Mouse (Mus musculus): ENCODE measurements around the gene Nup107. TPM values are rescaled to one million over a fixed set of nuclear protein-coding genes. Genes with fewer than 3 reads are reported as not detected.
"Not testable (repeated sequence)": the region's sequence is repeated elsewhere in the genome, so short reads cannot be mapped to it uniquely, and the experiment has no call there.

Nup107 gene
- polyA plus RNA-seq, 1 experiment from 2014 or later, result 73.3 TPM

DNA sequence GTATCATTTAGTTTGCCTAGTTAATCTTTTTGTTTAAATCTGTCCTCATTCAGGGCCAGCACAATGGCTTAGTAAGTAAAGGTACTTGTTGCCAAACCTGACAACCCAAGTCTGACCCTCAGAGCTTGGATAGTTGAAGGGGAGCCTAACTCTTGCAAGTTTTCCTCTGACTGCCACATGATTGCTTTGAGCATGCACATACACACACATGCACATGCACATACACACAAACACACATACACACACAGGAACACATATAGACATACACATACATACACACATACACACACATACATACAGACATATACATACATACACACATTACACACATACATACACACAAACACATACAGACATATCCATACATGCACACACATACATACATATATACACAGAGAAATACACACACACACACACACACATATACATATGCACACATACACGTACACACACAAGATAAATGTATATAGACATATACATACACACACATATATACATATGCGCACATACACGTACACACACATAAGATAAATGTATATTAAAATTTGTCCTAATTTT lies 67.6 kb downstream of the Nup107 start:
- Histone ChIP-seq H3K9ac (replicated peaks) (no peak overlapping the region), H3K4me3 (no peak overlapping the region), H3K4me2 (replicated peaks) (no peak overlapping the region), H3K4me1 (no peaks in the 10 kb centered on the region), H3K27me3 (no peaks in the 10 kb centered on the region), H3K27ac (replicated peaks) (no peak overlapping the region), H3K36me3 (no peaks in the 10 kb centered on the region), H3K9me3 (no peaks in the 10 kb centered on the region)
- 90% methylated on average over 3 of the region's 3 CpGs for WGBS
- ATAC-seq (ENCODE audit: low FRiP score, low read depth), result no peak

DNA sequence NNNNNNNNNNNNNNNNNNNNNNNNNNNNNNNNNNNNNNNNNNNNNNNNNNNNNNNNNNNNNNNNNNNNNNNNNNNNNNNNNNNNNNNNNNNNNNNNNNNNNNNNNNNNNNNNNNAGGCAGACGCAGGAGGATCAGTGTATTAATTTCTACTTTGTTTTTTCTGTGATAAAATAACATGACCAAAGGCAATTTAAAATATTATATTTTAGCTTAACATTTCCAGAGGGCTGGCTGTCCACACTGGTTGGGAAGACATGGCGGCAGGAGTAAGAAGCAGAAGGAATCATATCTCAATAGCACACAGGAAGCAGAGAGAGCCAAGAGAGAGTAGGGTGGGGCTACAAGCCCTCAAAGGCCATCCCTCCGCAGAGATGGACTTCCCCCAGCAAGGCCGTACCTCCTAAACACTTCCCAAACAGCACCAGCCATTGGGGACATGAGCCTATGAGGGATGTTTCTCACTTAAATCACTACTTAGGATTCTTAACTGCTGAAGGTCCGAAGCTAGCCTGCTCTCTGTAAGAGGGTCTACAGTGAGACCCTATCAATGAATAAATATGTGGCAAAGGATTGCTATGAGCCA lies 68.3 kb downstream of the Nup107 start:
- Histone ChIP-seq H3K36me3 (no peaks in the 10 kb centered on the region), H3K27ac (replicated peaks) (no peak overlapping the region), H3K9ac (replicated peaks) (no peak overlapping the region), H3K27me3 (no peaks in the 10 kb centered on the region), H3K4me1 (no peaks in the 10 kb centered on the region), H3K9me3 (no peaks in the 10 kb centered on the region), H3K4me2 (replicated peaks) (no peak overlapping the region), H3K4me3 (no peak overlapping the region)
- WGBS, result 76% methylated on average over 5 of the region's 5 CpGs
- no peak for ATAC-seq (ENCODE audit: low FRiP score, low read depth)

DNA sequence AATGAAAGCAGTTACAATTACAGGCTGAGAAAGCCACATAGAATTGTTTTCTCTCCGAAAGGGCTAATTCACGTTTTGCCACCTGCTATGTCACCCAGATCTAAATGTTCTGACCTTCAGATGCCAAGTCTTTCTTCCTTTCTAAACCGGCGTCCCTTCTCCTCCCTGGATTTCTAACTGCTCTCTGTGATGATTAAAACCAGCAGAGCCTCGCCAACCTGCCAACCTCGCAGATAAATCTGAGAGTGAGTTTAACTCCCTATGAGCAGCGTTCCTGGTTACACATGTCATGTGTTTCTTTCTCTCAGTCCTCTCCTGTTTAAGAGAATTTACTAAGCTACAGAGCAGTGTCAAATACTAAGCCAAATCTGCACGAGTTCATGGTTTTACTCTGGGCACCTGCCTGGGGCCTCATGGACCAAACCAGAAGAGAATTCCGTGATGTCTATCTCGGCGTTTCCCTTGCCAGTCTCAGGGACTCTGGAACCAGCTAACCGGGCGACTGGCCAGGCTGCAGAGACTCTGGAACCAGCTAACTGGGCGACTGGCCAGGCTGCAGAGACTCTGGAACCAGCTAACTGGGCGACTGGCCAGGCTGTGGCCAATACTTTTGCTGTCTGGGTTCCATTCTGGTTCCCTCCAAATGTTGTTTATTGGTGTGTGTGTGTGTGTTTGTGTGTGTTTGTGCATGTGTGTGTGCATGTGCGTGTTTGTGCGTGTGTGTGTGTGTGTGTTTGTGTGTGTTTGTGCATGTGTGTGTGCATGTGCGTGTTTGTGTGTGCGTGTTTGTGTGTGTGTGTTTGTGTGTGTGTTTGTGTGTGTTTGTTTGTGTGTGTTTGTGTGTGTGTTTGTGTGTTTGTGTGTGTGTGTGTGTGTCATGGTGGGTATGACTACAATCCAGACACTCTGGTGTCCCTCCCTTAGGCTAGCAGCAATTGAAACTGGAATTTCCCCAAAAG lies 74.1 kb downstream of the Nup107 start:
- no peak overlapping the region for H3K4me3 ChIP-seq
- H3K36me3 ChIP-seq, result no peaks in the 10 kb centered on the region
- H3K9me3 ChIP-seq, result no peaks in the 10 kb centered on the region
- no peak for ATAC-seq (ENCODE audit: low FRiP score, low read depth)
- no peak overlapping the region for H3K27ac ChIP-seq (replicated peaks)
- 0 out of 2 replicates have a peak, but pooled peaks cover 5% of the 10 kb centered on the region for H3K4me1 ChIP-seq
- 69% methylated on average over 19 of the region's 19 CpGs for WGBS
- H3K27me3 ChIP-seq, result no peaks in the 10 kb centered on the region
- no peak overlapping the region for H3K4me2 ChIP-seq (replicated peaks)
- H3K9ac ChIP-seq (replicated peaks), result 0 out of 2 replicates have a peak overlapping the region, but pooled peaks have one; percentile 20

DNA sequence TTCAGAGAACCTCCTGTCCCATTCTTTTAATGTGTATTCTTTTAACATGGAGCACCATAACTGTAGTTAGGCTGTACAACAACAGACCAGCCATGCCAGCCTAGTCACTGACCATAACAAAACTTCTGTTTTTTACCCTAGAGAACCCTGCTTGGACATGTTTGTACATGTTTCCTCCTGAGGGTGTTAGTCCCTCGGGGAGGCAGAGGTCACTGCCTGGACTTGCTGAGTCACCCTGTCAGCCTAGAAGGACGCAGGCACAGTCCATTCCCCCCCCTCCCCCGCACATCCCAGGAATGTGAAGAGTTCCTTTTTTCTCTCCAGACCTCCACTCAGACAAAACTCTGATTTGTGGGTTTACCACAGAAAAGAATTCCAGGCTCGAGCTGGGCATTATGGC lies 74.9 kb downstream of the Nup107 start:
- Histone ChIP-seq H3K9ac (replicated peaks) (no peak overlapping the region), H3K36me3 (no peaks in the 10 kb centered on the region), H3K27ac (replicated peaks) (no peak overlapping the region), H3K9me3 (no peaks in the 10 kb centered on the region), H3K4me3 (no peak overlapping the region), H3K4me2 (replicated peaks) (no peak overlapping the region), H3K27me3 (no peaks in the 10 kb centered on the region), H3K4me1 (0 out of 2 replicates have a peak, but pooled peaks cover 5% of the 10 kb centered on the region)
- 9% methylated on average over 4 of the region's 4 CpGs for WGBS
- no peak for ATAC-seq (ENCODE audit: low FRiP score, low read depth)

DNA sequence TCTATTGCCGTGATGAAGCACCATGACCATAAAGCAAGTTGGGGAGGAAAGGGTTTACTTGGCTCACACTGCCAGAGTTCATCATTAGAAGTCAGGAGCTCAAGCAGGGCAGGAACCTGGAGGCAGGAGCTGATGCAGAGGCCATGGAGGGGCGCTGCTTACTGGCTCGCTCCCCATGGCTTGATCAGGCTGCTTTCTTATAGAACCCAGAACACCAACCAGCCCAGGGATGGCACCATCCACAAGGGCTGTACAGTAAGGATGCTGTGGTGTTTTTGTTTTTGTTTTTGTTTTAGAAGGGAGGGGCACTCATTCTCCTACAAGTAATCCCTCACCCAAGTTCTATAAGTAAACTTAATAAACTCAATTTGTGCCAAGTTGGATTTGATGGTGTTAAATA lies 75.8 kb downstream of the Nup107 start:
- Histone ChIP-seq H3K27ac (replicated peaks) (no peak overlapping the region), H3K9me3 (no peaks in the 10 kb centered on the region), H3K27me3 (no peaks in the 10 kb centered on the region), H3K36me3 (no peaks in the 10 kb centered on the region), H3K4me3 (no peak overlapping the region), H3K9ac (replicated peaks) (no peak overlapping the region), H3K4me1 (0 out of 2 replicates have a peak, but pooled peaks cover 5% of the 10 kb centered on the region), H3K4me2 (replicated peaks) (no peak overlapping the region)
- 80% methylated on average over 3 of the region's 3 CpGs for WGBS
- no peak for ATAC-seq (ENCODE audit: low FRiP score, low read depth)

DNA sequence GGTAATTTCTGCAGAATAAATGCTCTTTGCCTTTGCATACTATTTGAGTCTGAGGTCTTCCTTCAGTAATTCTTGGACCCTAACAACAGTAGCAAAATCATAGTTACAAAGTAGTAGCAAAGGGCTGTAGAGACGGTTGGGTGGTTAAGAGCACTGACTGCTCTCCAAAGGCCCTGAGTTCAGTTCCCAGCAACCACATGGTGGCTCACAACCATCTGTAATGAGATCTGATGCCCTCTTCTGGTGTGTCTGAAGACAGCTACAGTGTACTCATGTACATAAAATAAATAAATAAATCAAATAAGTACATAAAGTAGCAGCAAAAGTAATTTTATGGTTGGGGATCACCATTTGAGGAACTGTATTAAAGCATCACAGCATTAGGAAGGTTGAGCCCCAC lies 76.9 kb downstream of the Nup107 start:
- H3K4me2 ChIP-seq (replicated peaks); H3K4me3 ChIP-seq; H3K9me3 ChIP-seq; ATAC-seq (ENCODE audit: low FRiP score, low read depth); H3K4me1 ChIP-seq; H3K9ac ChIP-seq (replicated peaks); H3K27me3 ChIP-seq; H3K36me3 ChIP-seq; H3K27ac ChIP-seq (replicated peaks): not testable (repeated sequence)
- 96% methylated on average over 1 of the region's 1 CpGs for WGBS

DNA sequence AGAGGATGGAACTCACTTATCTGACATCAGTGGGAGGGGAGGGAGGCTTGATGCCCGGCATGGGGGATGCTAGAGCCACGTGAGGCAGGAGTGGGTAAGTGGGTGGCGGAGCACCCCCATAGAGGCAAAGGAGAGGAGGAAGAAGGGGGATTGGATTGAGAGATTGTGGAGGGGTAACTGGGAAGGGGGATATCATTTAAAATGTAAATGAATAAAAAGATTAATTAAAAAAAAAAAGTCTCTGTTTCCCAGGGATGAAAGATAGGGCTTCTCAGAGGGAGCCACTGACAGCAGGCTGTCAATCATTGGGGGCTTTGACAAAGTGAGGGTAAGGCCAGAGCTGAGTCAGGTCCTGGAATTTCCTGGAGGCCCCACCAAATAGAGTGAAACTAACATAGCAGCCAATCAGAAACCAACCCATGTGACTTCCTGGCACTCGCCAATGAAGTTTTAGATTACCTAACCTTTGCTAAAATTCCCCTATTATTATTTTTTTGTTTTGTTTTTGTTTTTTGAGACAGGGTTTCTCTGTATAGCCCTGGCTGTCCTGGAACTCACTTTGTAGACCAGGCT lies 77.5 kb downstream of the Nup107 start:
- H3K36me3 ChIP-seq, result no peaks in the 10 kb centered on the region

DNA sequence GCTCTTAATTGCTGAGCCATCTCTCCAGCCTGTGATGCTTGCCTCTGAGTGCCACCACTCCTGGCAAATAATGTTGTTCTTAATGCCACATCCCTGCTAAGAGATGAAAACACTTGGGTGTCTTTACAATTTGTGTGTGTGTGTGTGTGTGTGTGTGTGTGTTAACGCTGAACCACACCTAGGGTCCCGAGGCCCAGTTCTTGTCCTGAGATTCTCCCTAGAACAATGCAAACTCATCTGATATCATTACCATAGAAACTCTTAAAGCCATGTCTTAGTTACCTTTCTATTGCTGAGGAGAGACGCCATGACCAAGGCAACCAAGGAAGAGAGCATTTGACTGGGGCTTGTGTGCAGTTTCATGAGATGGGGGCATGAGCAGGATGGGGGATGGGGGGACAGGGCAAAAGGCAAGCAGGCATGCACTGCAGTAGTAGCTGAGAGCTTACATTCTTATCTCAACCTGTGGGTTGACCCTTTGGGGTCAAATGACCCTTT lies 78.4 kb downstream of the Nup107 start:
- Histone ChIP-seq H3K27me3 (no peaks in the 10 kb centered on the region), H3K36me3 (no peaks in the 10 kb centered on the region), H3K4me3 (no peak overlapping the region), H3K4me1 (peaks cover 13% of the 10 kb centered on the region), H3K27ac (replicated peaks) (no peak overlapping the region), H3K4me2 (replicated peaks) (no peak overlapping the region), H3K9ac (replicated peaks) (no peak overlapping the region), H3K9me3 (no peaks in the 10 kb centered on the region)
- ATAC-seq (ENCODE audit: low FRiP score, low read depth), result no peak
- WGBS, result 85% methylated on average over 3 of the region's 3 CpGs

More for the DNA sequence above, 77.5 kb downstream of the Nup107 start:
- Histone ChIP-seq H3K4me2 (replicated peaks) (no peak overlapping the region), H3K4me3 (no peak overlapping the region), H3K27ac (replicated peaks) (no peak overlapping the region), H3K27me3 (no peaks in the 10 kb centered on the region), H3K9me3 (no peaks in the 10 kb centered on the region), H3K9ac (replicated peaks) (no peak overlapping the region), H3K4me1 (0 out of 2 replicates have a peak, but pooled peaks cover 8% of the 10 kb centered on the region)
- 74% methylated on average over 4 of the region's 4 CpGs for WGBS
- ATAC-seq (ENCODE audit: low FRiP score, low read depth), result no peak

DNA sequence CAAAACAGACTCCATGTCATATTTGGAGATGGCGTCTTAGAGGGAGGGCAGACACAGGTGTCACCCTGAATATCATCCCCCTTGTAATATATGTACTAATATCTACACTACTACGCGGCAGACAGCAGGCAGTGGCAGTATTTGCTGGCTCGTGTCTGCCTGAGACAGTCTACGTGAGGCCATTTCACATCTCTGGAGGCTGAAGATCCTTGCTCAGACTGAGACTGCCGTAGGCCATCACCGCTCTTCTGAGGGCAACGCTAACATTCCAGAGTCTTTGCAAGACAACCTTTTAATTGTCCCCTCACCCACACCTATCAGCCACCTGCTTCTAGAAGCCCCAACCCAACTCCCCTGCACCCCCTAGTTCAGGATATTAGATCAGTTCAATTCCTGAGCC lies 79.0 kb downstream of the Nup107 start:
- H3K9ac ChIP-seq (replicated peaks), result no peak overlapping the region
- H3K36me3 ChIP-seq, result no peaks in the 10 kb centered on the region
- H3K4me3 ChIP-seq, result no peak overlapping the region
- no peaks in the 10 kb centered on the region for H3K9me3 ChIP-seq
- peaks cover 18% of the 10 kb centered on the region for H3K4me1 ChIP-seq
- no peak overlapping the region for H3K27ac ChIP-seq (replicated peaks)
- no peak for ATAC-seq (ENCODE audit: low FRiP score, low read depth)
- no peaks in the 10 kb centered on the region for H3K27me3 ChIP-seq
- no peak overlapping the region for H3K4me2 ChIP-seq (replicated peaks)
- 91% methylated on average over 8 of the region's 8 CpGs for WGBS

DNA sequence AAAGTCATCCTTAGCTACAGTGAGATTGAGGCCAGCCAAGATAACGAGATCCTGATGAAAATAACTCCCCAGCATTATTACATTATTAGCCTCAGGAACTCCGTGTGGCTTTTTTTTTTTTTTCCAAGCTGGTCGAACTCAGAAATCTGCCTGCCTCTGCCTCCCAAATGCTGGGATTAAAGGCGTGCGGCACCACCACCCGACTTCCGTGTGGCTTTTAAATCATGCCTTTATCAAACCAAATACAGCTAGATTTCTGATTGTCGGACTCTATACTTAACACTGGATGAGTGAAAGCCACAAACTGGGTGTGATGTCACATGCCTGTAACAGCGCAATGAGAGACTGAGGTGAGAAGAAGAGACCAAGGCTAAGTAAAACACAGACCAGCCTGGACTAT lies 79.6 kb downstream of the Nup107 start:
- Histone ChIP-seq H3K36me3 (no peaks in the 10 kb centered on the region), H3K4me3 (no peak overlapping the region), H3K4me1 (peaks cover 17% of the 10 kb centered on the region), H3K27ac (replicated peaks) (no peak overlapping the region), H3K9ac (replicated peaks) (no peak overlapping the region), H3K27me3 (no peaks in the 10 kb centered on the region), H3K4me2 (replicated peaks) (no peak overlapping the region), H3K9me3 (no peaks in the 10 kb centered on the region)
- no peak for ATAC-seq (ENCODE audit: low FRiP score, low read depth)
- 93% methylated on average over 9 of the region's 9 CpGs for whole genome bisulfite sequencing

DNA sequence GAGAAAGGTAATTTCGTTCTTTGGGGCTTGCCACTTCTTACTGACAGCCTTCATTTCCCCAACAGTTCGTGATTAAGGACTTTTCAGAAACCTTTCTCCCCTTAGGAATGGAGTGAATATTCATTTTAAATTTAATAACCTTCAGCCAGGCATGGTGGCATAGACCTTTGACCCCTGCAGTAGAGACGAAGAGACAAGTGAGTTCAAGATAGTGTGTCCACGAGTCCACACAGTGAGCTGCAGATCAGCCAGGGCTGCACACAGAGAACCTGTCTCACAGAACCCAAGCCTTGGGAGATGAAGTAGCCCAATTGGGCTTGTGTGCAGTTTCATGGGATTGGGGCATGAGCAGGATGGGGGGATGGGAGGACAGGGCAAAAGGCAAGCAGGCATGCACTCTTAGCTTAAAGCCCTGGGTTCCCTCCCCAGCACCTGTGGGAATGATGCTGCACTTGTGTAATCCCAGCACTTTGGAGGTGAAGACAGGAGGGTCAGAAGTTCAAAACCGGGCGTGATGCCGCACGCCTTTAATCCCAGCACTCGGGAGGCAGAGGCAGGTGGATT lies 80.2 kb downstream of the Nup107 start:
- 87% methylated on average over 9 of the region's 9 CpGs for WGBS
- no peak overlapping the region for H3K27ac ChIP-seq (replicated peaks)
- peaks cover 6% of the 10 kb centered on the region for H3K36me3 ChIP-seq
- H3K4me1 ChIP-seq, result peaks cover 13% of the 10 kb centered on the region
- no peaks in the 10 kb centered on the region for H3K9me3 ChIP-seq
- H3K9ac ChIP-seq (replicated peaks), result no peak overlapping the region
- no peak overlapping the region for H3K4me2 ChIP-seq (replicated peaks)
- no peaks in the 10 kb centered on the region for H3K27me3 ChIP-seq
- no peak for ATAC-seq (ENCODE audit: low FRiP score, low read depth)
- no peak overlapping the region for H3K4me3 ChIP-seq

Data from midbrain, embryonic 12.5 days (tissue).